Mouse (Mus musculus): ENCODE measurements around the gene Ptgis.

- TF ChIP-seq CTCF (IDR thresholded peaks at IDR 0.05; ENCODE audit: low read depth) (no peak), EP300 (IDR thresholded peaks at IDR 0.05; ENCODE audit: low read depth) (no peak)
Observed at GRCm38 (mm10) chr2:167158780-167159179, 81.6 kb downstream of the Ptgis start.
